Mouse (Mus musculus) lung, postnatal 0 days (tissue): ENCODE data around the gene Hs6st1.

Source experiments
- CTCF ChIP-seq: IDR thresholded peaks from 2 replicates; pipeline ENCODE4 v1.5.1; 2016; ENCODE audit warnings: antibody characterized with exemption, mild to moderate bottlenecking
- EP300 ChIP-seq: IDR thresholded peaks from 2 replicates; pipeline ENCODE4 v1.6.1; 2016; ENCODE audit warnings: antibody characterized with exemption, mild to moderate bottlenecking, control low read depth

GRCm38 (mm10) chr1:36090011-36090721, 22.0 kb downstream of the Hs6st1 start:
- TF ChIP-seq CTCF (no peak), EP300 (no peak)
